ENCODE assay signal across 18 mouse cellular contexts in the genomic region with DNA sequence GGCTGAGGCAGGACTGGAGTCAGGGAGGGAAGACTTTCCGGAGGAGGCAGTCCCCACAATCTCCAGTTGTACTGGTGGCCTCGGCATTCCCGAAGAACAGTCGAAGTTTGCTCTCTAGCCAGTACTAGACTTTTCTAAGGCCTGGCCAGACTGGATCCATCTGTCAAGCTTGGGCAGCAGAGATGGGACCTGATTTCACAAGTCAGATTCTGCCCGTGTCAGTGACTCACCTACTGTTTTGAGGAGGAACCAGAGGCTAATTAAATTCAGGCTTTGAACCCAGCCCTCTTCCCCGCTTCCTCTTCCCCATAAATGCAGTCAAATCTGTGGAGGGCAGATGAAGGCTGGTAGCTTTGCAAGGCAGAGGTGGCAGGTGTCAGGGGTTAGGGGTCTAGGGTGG. TPM values are rescaled to one million over a fixed set of nuclear protein-coding genes. Genes with fewer than 3 reads are reported as not detected.
DNase-seq lines count a peak whose midpoint lies in the region; ATAC-seq and TF ChIP-seq lines count a peak whose summit lies in the region.
"Had no signal": no experiment of that assay in that cellular context is flagged by ENCODE, and none has a peak within 500 bp of the region (broad histone marks: within the 10 kb centered on the region; RNA-seq: fewer than 3 reads in every experiment).

No protein-coding gene starts in this region.

- in situ Hi-C loops in CH12.LX (cut with MboI; ENCODE audit: low pct_ligation_motif_present, low pct_unique_long_range_greater_than_20kb, low sequenced_read_pairs) = loop anchor here (5.0 to 10.0 kb wide), 3 partner anchors 42 to 220 kb away; a partner anchor contains a TSS

- no peaks in the 10 kb centered on the region for H3K79me2 ChIP-seq in CH12.LX (replicated peaks; ENCODE audit: control insufficient read depth, extremely low read depth, insufficient read depth, poor library complexity, severe bottlenecking)

- H3K4me3 ChIP-seq in liver, embryonic 16.5 days (ENCODE audit: low read depth, low read length) = no peak overlapping the region
- no peak overlapping the region for H3K4me3 ChIP-seq in CH12.LX (replicated peaks in 1 of 3; ENCODE audit: low read depth in 2 of 3, low read length in 2 of 3, poor library complexity in 1 of 3)
- H3K4me3 ChIP-seq in brown adipose tissue, adult 24 weeks (ENCODE audit: insufficient read depth, low read depth, low read length) = no peak overlapping the region
- no peak overlapping the region for H3K4me3 ChIP-seq in limb, embryonic 10.5 days
- H3K4me3 ChIP-seq in forebrain, embryonic 10.5 days = no peak overlapping the region
- H3K4me3 ChIP-seq: hindbrain, embryonic 10.5 days; midbrain, embryonic 12.5 days had no signal

- ATAC-seq in liver, embryonic 16.5 days (ENCODE audit: low read depth) = no peak
- ATAC-seq: forebrain, embryonic 16.5 days; inflammation-experienced regulatory T-cells, adult 6 months had no signal

- no peak for TF ChIP-seq EP300 in CH12.LX (IDR thresholded peaks at IDR 0.05; ENCODE audit: low read length)

- no peak overlapping the region for H3K27ac ChIP-seq in liver, embryonic 16.5 days (ENCODE audit: low read length)
- H3K27ac ChIP-seq in CH12.LX (ENCODE audit: insufficient read depth, low read depth) = no peak overlapping the region
- H3K27ac ChIP-seq in brown adipose tissue, adult 24 weeks (replicated peaks; ENCODE audit: low read depth, low read length) = peak overlapping the region; percentile 55; the same call in 1 of the 2 replicates
- no peak overlapping the region for H3K27ac ChIP-seq in limb, embryonic 10.5 days
- H3K27ac ChIP-seq in forebrain, embryonic 10.5 days = no peak overlapping the region
- H3K27ac ChIP-seq: hindbrain, embryonic 10.5 days; kidney, postnatal 0 days; midbrain, embryonic 12.5 days had no signal

- TF ChIP-seq POLR2A in CH12.LX (IDR thresholded peaks at IDR 0.05; ENCODE audit: low read depth, low read length) = no peak

- H3K36me3 ChIP-seq in liver, embryonic 16.5 days (ENCODE audit: control insufficient read depth, insufficient read depth) = no peaks in the 10 kb centered on the region
- H3K36me3 ChIP-seq in CH12.LX (replicated peaks in 1 of 2; ENCODE audit: control insufficient read depth in 1 of 2, insufficient read depth in 1 of 2, low read length in 1 of 2) = no peaks in the 10 kb centered on the region
- H3K36me3 ChIP-seq in splenic B cell, adult 2 months (ENCODE audit: control insufficient read depth, insufficient read depth, low read length, poor library complexity, severe bottlenecking) = no peaks in the 10 kb centered on the region
- H3K36me3 ChIP-seq in limb, embryonic 10.5 days = no peaks in the 10 kb centered on the region
- no peaks in the 10 kb centered on the region for H3K36me3 ChIP-seq in forebrain, embryonic 10.5 days (replicated peaks)
- H3K36me3 ChIP-seq: hindbrain, embryonic 10.5 days; midbrain, embryonic 12.5 days had no signal

- no peak for TF ChIP-seq RAD21 in CH12.LX (IDR thresholded peaks at IDR 0.05; ENCODE audit: low read depth, low read length)

- H3K9me3 ChIP-seq in liver, embryonic 16.5 days (replicated peaks; ENCODE audit: control insufficient read depth, low read length) = no peaks in the 10 kb centered on the region
- no peaks in the 10 kb centered on the region for H3K9me3 ChIP-seq in CH12.LX (replicated peaks; ENCODE audit: low read length)
- no peaks in the 10 kb centered on the region for H3K9me3 ChIP-seq in limb, embryonic 10.5 days (replicated peaks)
- no peaks in the 10 kb centered on the region for H3K9me3 ChIP-seq in forebrain, embryonic 10.5 days
- H3K9me3 ChIP-seq: hindbrain, embryonic 10.5 days; midbrain, embryonic 12.5 days had no signal

- 27% methylated on average over 6 of the region's 6 CpGs for WGBS in liver, embryonic 16.5 days (ENCODE audit: insufficient replicate concordance)
- WGBS in limb, embryonic 10.5 days = 41% methylated on average over 6 of the region's 6 CpGs
- WGBS in forebrain, embryonic 10.5 days = 49% methylated on average over 6 of the region's 6 CpGs

- DNase-seq in liver (no peak), CH12.LX (ENCODE audit: extremely low read depth) (peak; percentile 48)
- DNase-seq in splenic B cell, adult 2 months (ENCODE audit: low read depth, low spot score) = peak; percentile 43
- no peak for DNase-seq in limb, embryonic 10.5 days (ENCODE audit: low spot score)
- no peak for DNase-seq in forebrain, embryonic 10.5 days (ENCODE audit: extremely low spot score, low spot score)
- DNase-seq: adrenal gland, adult 8-10 months; gastrocnemius, postnatal 36 days; lung, adult 2 months had no signal

- H3K4me1 ChIP-seq in liver, embryonic 16.5 days (ENCODE audit: control insufficient read depth, low read depth, low read length) = no peaks in the 10 kb centered on the region
- H3K4me1 ChIP-seq in CH12.LX (ENCODE audit: control insufficient read depth in 1 of 2, insufficient read depth in 2 of 2) = peaks cover 10 to 32% of the 10 kb centered on the region in 2 experiments
- H3K4me1 ChIP-seq in brown adipose tissue, adult 24 weeks (ENCODE audit: control insufficient read depth, insufficient read depth, insufficient read length, low read length) = no peaks in the 10 kb centered on the region
- peaks cover 18% of the 10 kb centered on the region for H3K4me1 ChIP-seq in limb, embryonic 10.5 days
- peaks cover 15% of the 10 kb centered on the region for H3K4me1 ChIP-seq in forebrain, embryonic 10.5 days

- no peak for TF ChIP-seq CTCF in CH12.LX (conservative IDR thresholded peaks at IDR 0.05 in 1 of 2, IDR thresholded peaks at IDR 0.05 in 1 of 2; ENCODE audit: low read depth in 2 of 2, low read length in 2 of 2)

- peak overlapping the region; percentile 28; the same call in 1 of the 2 replicates for H3K4me2 ChIP-seq in liver, embryonic 16.5 days (ENCODE audit: low read depth, low read length)
- no peak overlapping the region for H3K4me2 ChIP-seq in CH12.LX (ENCODE audit: insufficient read depth, low read depth, poor library complexity, severe bottlenecking)
- H3K4me2 ChIP-seq: midbrain, embryonic 12.5 days had no signal

- H3K27me3 ChIP-seq in liver, embryonic 16.5 days (ENCODE audit: control insufficient read depth, insufficient read depth, low read depth, low read length) = no peaks in the 10 kb centered on the region
- H3K27me3 ChIP-seq in CH12.LX (replicated peaks) = peaks cover 2% of the 10 kb centered on the region
- no peaks in the 10 kb centered on the region for H3K27me3 ChIP-seq in splenic B cell, adult 2 months (ENCODE audit: control insufficient read depth, insufficient read depth, low read length, poor library complexity, severe bottlenecking)
- H3K27me3 ChIP-seq in limb, embryonic 10.5 days (ENCODE audit: low read depth, poor library complexity, severe bottlenecking) = 0 out of 2 replicates have a peak, but pooled peaks cover 6% of the 10 kb centered on the region
- peaks cover 40% of the 10 kb centered on the region for H3K27me3 ChIP-seq in forebrain, embryonic 10.5 days (ENCODE audit: poor library complexity, severe bottlenecking)

- no peak overlapping the region for H3K9ac ChIP-seq in liver, embryonic 16.5 days (ENCODE audit: low read depth, low read length)
- no peak overlapping the region for H3K9ac ChIP-seq in CH12.LX (ENCODE audit: insufficient read depth, low read depth)
- H3K9ac ChIP-seq: midbrain, embryonic 12.5 days had no signal

- dilution Hi-C loops in CH12.LX (cut with MboI; ENCODE audit: extremely low pct_ligation_motif_present, extremely low pct_unique_long_range_greater_than_20kb, low sequenced_read_pairs) = no loop called here

TF ChIP-seq in CH12.LX, 34 proteins besides CTCF, POLR2A, EP300 and RAD21 (continues in another document):
- TF ChIP-seq PAX5 (IDR thresholded peaks at IDR 0.05; ENCODE audit: low read length) = no peak
- TF ChIP-seq ZKSCAN1 (IDR thresholded peaks at IDR 0.05; ENCODE audit: borderline replicate concordance, low read depth, low read length) = no peak
- TF ChIP-seq ZC3H11A (IDR thresholded peaks at IDR 0.05; ENCODE audit: low read depth, low read length) = no peak
- no peak for TF ChIP-seq KAT2A (IDR thresholded peaks at IDR 0.05; ENCODE audit: insufficient replicate concordance, low read length)
- no peak for TF ChIP-seq USF1 (IDR thresholded peaks at IDR 0.05; ENCODE audit: low read depth, low read length)
- TF ChIP-seq UBTF (IDR thresholded peaks at IDR 0.05; ENCODE audit: low read depth, low read length) = no peak
- TF ChIP-seq GABPA (IDR thresholded peaks at IDR 0.05; ENCODE audit: insufficient replicate concordance, low read depth, low read length) = no peak
- TF ChIP-seq ETS1 (conservative IDR thresholded peaks at IDR 0.05; ENCODE audit: low read depth, low read length) = no peak
- TF ChIP-seq MAZ (IDR thresholded peaks at IDR 0.05; ENCODE audit: low read depth, low read length) = no peak

RNA-seq across cellular contexts. Expression of a gene that starts 6.7 kb away (rescaled TPM):
- 1.5 and 1.8 TPM in 2 replicates for polyA plus RNA-seq in liver, embryonic 16.5 days (2015; fragmentation: Nextera tagmentation; extraction: Ambion mirVana)
- total RNA-seq in CH12.LX (2012; rRNA removed) (10.9 and 12.9 TPM in 2 replicates), CH12.LX (2014; rRNA removed) (8.6 and 9.4 TPM in 2 replicates)
- polyA plus RNA-seq in CH12.LX (2012; ENCODE audit: insufficient read length, low read depth) = 22.7 and 26.0 TPM in 2 replicates
- polyA plus RNA-seq in brown adipose tissue, adult 24 weeks (2012; ENCODE audit: insufficient read depth, insufficient read length, missing spikeins) = 13.6 and 16.3 TPM in 2 replicates
- 9.7 and 10.1 TPM in 2 replicates for polyA plus RNA-seq in limb, embryonic 10.5 days (2016; fragmentation: Nextera tagmentation; extraction: Ambion mirVana)
- polyA plus RNA-seq in forebrain, embryonic 10.5 days (2016; fragmentation: Nextera tagmentation; extraction: Ambion mirVana) = 9.6 and 9.8 TPM in 2 replicates

RNA-seq across cellular contexts. Expression of a gene that starts 21.9 kb away (rescaled TPM):
- 0.08 TPM in 1 of 2 replicates, not detected in the other for polyA plus RNA-seq in liver, embryonic 16.5 days (2015; fragmentation: Nextera tagmentation; extraction: Ambion mirVana)
- total RNA-seq in CH12.LX (2012; rRNA removed) (not detected in 2 replicates), CH12.LX (2014; rRNA removed) (not detected in 2 replicates)
- not detected in 2 replicates for polyA plus RNA-seq in CH12.LX (2012; ENCODE audit: insufficient read length, low read depth)
- not detected in 2 replicates for polyA plus RNA-seq in brown adipose tissue, adult 24 weeks (2012; ENCODE audit: insufficient read depth, insufficient read length, missing spikeins)
- not detected in 2 replicates for polyA plus RNA-seq in limb, embryonic 10.5 days (2016; fragmentation: Nextera tagmentation; extraction: Ambion mirVana)
- not detected in 2 replicates for polyA plus RNA-seq in forebrain, embryonic 10.5 days (2016; fragmentation: Nextera tagmentation; extraction: Ambion mirVana)
- total RNA-seq: adrenal gland, adult 8-10 months; gastrocnemius, postnatal 36 days; layer of hippocampus, postnatal 25 days; left cerebral cortex, postnatal 36 days had no signal
- polyA plus RNA-seq: heart, embryonic 14.5 days; inflammation-experienced regulatory T-cells, adult 6 months had no signal

RNA-seq across cellular contexts. Expression of a gene that starts 33.7 kb away (rescaled TPM):
- 5.4 and 6.9 TPM in 2 replicates for polyA plus RNA-seq in liver, embryonic 16.5 days (2015; fragmentation: Nextera tagmentation; extraction: Ambion mirVana)
- total RNA-seq in CH12.LX (2012; rRNA removed) (13.1 and 14.1 TPM in 2 replicates), CH12.LX (2014; rRNA removed) (18.2 and 18.4 TPM in 2 replicates)
- polyA plus RNA-seq in CH12.LX (2012; ENCODE audit: insufficient read length, low read depth) = 15.0 and 15.5 TPM in 2 replicates
- polyA plus RNA-seq in brown adipose tissue, adult 24 weeks (2012; ENCODE audit: insufficient read depth, insufficient read length, missing spikeins) = 6.0 and 7.3 TPM in 2 replicates
- polyA plus RNA-seq in limb, embryonic 10.5 days (2016; fragmentation: Nextera tagmentation; extraction: Ambion mirVana) = 30.0 and 30.4 TPM in 2 replicates
- 31.0 and 31.1 TPM in 2 replicates for polyA plus RNA-seq in forebrain, embryonic 10.5 days (2016; fragmentation: Nextera tagmentation; extraction: Ambion mirVana)

Comparison
In these comparisons a context has a peak if more than half of its experiments do, and no peak if none do; other contexts are left out.
1. DNase-seq: peak in CH12.LX (single experiment) and splenic B cell, adult 2 months (single experiment); none in liver (single experiment), limb, embryonic 10.5 days (single experiment) and forebrain, embryonic 10.5 days (single experiment).